Mouse (Mus musculus) stomach, embryonic 14.5 days (tissue): ENCODE measurements around the gene Gosr2. TPM values are rescaled to one million over a fixed set of nuclear protein-coding genes. Genes with fewer than 3 reads are reported as not detected.
"Not testable (repeated sequence)": the region's sequence is repeated elsewhere in the genome, so short reads cannot be mapped to it uniquely, and the experiment has no call there.

Experiments
- ATAC-seq: fragments of 200-750 bp; cut with Nextera tagmentation; 2 replicates; pipeline ENCODE4 v1.8.0; 2017; ENCODE audit warnings: low read depth, moderate TSS enrichment; ENCODE audit not compliant: insufficient number of reproducible peaks, insufficient read depth, low FRiP score
- H3K27ac ChIP-seq: fragments of 300-500 bp; sonication (generic); 2 replicates; pipeline ENCODE4 v1.5.1; 2014; ENCODE audit warnings: mild to moderate bottlenecking, low read length, moderate library complexity, mixed read lengths
- H3K27me3 ChIP-seq: fragments of 300-500 bp; sonication (generic); 2 replicates; pipeline ENCODE4 v1.6.1; 2014; ENCODE audit warnings: low read length, control low read depth, mixed read lengths; ENCODE audit not compliant: control insufficient read depth, insufficient read depth
- H3K36me3 ChIP-seq: fragments of 300-500 bp; sonication (generic); 2 replicates; pipeline ENCODE4 v1.6.1; 2014; ENCODE audit warnings: mild to moderate bottlenecking, control low read depth, low read length, moderate library complexity, mixed read lengths; ENCODE audit not compliant: control insufficient read depth, insufficient read depth
- H3K4me1 ChIP-seq: fragments of 300-500 bp; sonication (generic); 2 replicates; pipeline ENCODE4 v1.6.1; 2014; ENCODE audit warnings: low read length, control low read depth, mixed read lengths; ENCODE audit not compliant: control insufficient read depth, insufficient read depth
- H3K4me2 ChIP-seq: fragments of 300-500 bp; sonication (generic); replicated peaks from 2 replicates; pipeline ENCODE4 v1.6.1; 2014; ENCODE audit warnings: low read depth, low read length, control low read depth
- H3K4me3 ChIP-seq: fragments of 300-500 bp; sonication (generic); 2 replicates; pipeline ENCODE4 v1.5.1; 2014; ENCODE audit warnings: low read depth, low read length, control low read depth
- H3K9ac ChIP-seq: fragments of 300-500 bp; sonication (generic); replicated peaks from 2 replicates; pipeline ENCODE4 v1.6.1; 2014; ENCODE audit warnings: low read depth, mild to moderate bottlenecking, control low read depth, low read length, moderate library complexity, mixed read lengths
- H3K9me3 ChIP-seq: fragments of 300-500 bp; sonication (generic); 2 replicates; pipeline ENCODE4 v1.6.1; 2016; ENCODE audit warnings: low read depth, low read length, control low read depth; ENCODE audit not compliant: control insufficient read depth
- whole genome bisulfite sequencing: fragments of 180-500 bp; shearing (Covaris S2); extraction: QIAGEN DNeasy Blood & Tissue Kit; methylation state at CpG from one replicate; pipeline ENCODE4 v1.1.7; 2014; 5-methylcytosine and 5-hydroxymethylcytosine counted together
- polyA plus RNA-seq: library from polyadenylated mRNA; unstranded; fragments of >200 nt; fragmentation: Nextera tagmentation; extraction: Ambion mirVana; gene quantifications from 2 replicates; pipeline ENCODE4 v1.2.1, GENCODE M21; 2014

Gene Gosr2
- polyA plus RNA-seq, 1 experiment from 2014 or later, result 69.4 TPM

DNA sequence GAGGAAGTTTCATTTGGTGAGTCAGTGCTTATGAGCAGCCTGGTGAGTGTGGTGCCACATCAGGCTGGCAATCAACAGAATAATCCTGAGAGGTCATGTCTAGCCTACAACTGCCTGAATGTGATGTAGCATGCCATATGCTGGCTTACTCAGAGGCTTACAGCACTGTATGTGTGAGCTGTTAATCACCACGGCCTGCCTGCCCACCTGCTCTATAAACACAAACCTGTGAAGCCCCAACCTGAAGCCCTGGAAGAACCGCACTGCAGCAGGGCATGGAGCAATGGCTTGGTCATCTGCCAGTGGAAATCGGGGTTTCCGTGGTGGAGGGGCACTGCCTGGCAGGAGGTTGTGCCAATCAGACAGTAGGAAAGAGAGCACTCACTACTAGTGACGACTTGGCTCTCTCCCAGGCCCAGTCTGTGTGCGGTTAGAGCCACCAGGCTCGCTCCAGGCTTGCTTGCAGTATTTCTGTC is 12.4 kb downstream of the Gosr2 start:
- Histone ChIP-seq H3K4me1 (no peaks in the 10 kb centered on the region), H3K4me3 (no peak overlapping the region), H3K36me3 (peaks cover 55% of the 10 kb centered on the region), H3K4me2 (no peak overlapping the region), H3K27ac (no peak overlapping the region), H3K27me3 (no peaks in the 10 kb centered on the region), H3K9me3 (no peaks in the 10 kb centered on the region), H3K9ac (no peak overlapping the region)
- no peak for ATAC-seq
- 86% methylated on average over 7 of the region's 7 CpGs for WGBS

DNA sequence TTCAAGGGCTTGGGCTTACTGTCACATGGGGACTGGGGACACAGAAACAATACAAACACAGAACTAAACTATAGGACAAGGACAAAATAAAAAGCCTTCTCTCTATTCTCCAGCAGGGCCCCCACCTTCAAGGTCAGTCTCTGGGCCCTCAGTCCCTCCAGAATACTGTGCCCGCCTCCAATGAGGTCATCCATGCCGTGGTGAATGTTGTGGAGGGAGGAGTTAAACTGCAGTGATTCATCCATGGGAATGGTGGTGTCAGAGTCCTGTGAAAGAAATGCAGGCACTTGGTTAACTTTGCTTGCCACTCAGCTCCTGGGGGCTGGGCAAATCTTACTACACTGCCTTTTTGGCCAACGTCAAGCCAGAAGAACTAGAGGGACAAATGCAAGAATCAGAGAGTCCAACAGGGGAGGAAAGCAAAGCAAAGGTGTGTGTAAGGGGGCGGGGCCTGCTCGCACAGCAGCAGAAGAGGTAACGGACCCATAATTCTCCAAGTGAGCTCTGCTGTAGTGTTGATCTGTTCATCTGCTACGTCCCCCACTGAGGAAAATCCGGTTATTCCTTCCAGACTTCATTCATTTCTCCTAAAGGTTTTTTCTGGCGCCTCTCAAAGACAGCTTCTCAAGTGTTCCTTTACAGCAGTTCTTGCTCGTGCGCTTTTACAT is 13.9 kb downstream of the Gosr2 start:
- H3K9ac ChIP-seq, result no peak overlapping the region
- ATAC-seq, result no peak
- H3K4me3 ChIP-seq, result no peak overlapping the region
- H3K27ac ChIP-seq, result no peak overlapping the region
- H3K27me3 ChIP-seq, result no peaks in the 10 kb centered on the region
- H3K4me2 ChIP-seq, result no peak overlapping the region
- no peaks in the 10 kb centered on the region for H3K9me3 ChIP-seq
- WGBS, result 83% methylated on average over 11 of the region's 11 CpGs
- H3K4me1 ChIP-seq, result no peaks in the 10 kb centered on the region
- peaks cover 66% of the 10 kb centered on the region for H3K36me3 ChIP-seq

DNA sequence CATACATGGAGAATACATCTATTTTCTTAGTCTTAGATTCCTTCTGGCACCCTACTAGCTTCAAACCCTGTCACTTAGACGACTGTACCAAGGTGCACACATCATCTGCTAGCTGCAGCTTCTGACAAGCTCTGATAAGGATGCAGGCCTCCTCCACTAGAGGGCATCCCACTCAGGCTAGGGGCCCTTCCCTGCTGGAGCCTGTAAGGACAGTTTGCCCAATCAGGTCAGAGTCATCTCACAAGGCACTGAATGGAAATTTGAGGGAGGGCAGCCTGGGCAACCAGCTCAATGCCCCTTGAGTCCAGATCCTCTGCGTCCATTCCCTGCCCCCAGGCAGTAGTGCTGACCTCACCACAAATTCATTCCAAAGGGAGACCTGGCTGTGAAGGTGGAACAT is 20.7 kb downstream of the Gosr2 start:
- H3K9ac ChIP-seq, H3K4me2 ChIP-seq, H3K27me3 ChIP-seq, H3K4me1 ChIP-seq, H3K4me3 ChIP-seq, ATAC-seq, H3K9me3 ChIP-seq, H3K27ac ChIP-seq: not testable (repeated sequence)
- WGBS, result 40% methylated on average over 2 of the region's 2 CpGs
- H3K36me3 ChIP-seq, result peaks cover 22% of the 10 kb centered on the region; the same call in 1 of the 2 replicates

DNA sequence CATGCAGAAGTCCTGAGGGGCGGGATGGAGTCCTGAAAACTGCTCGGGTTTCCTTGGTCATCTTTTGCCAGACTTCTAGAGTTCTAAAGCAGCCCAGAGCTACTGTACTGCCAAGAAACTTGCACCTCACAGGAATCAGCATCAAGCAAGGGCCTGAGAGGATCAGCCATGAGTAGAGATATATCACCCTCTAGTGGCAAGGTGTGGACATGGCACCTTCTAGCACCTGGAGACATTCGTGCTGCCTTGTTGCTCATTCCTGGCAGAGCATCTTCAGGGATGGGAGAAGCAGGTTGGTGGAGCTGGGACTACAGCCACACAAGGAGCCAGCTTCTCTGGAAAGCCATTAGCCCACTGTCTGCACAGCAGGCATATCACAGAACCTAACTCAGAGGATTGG is 22.1 kb downstream of the Gosr2 start:
- no peaks in the 10 kb centered on the region for H3K27me3 ChIP-seq
- H3K27ac ChIP-seq, result no peak overlapping the region
- peaks cover 22% of the 10 kb centered on the region; the same call in 1 of the 2 replicates for H3K36me3 ChIP-seq
- H3K4me2 ChIP-seq, result no peak overlapping the region
- no peak overlapping the region for H3K4me3 ChIP-seq
- ATAC-seq, result no peak
- no peaks in the 10 kb centered on the region for H3K9me3 ChIP-seq
- no peak overlapping the region for H3K9ac ChIP-seq
- WGBS, result 43% methylated on average over 3 of the region's 3 CpGs
- no peaks in the 10 kb centered on the region for H3K4me1 ChIP-seq

DNA sequence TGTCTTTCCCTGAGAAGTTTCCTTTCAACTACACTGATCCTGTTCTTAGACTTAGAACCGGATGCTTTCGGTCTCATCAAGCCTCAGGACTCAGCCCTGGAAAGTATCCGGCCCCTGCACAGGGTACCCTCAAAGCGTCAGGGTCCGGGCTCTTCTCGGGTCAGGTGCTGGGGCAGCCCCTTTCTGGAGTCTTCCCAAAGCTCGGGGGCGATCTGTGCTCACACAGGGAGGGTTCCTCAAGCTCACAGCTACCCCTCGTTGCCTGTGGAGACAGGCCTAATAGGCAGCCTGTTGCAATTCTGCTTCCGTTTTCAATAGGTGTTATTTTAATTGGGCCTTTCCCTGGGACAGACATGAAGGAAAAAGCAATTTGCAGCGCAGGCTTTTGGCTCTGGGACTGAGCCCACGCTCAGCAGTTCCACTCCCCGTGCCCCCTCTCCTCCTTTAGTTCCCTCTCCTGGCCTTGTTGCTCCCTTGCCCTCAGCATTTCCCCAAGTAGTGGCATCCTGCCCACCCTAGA is 30.7 kb downstream of the Gosr2 start:
- no peak overlapping the region for H3K4me2 ChIP-seq
- no peak overlapping the region for H3K27ac ChIP-seq
- no peaks in the 10 kb centered on the region for H3K9me3 ChIP-seq
- no peaks in the 10 kb centered on the region for H3K36me3 ChIP-seq
- no peak overlapping the region for H3K4me3 ChIP-seq
- no peaks in the 10 kb centered on the region for H3K27me3 ChIP-seq
- H3K4me1 ChIP-seq, result no peaks in the 10 kb centered on the region
- WGBS, result 71% methylated on average over 13 of the region's 13 CpGs
- no peak for ATAC-seq
- no peak overlapping the region for H3K9ac ChIP-seq

DNA sequence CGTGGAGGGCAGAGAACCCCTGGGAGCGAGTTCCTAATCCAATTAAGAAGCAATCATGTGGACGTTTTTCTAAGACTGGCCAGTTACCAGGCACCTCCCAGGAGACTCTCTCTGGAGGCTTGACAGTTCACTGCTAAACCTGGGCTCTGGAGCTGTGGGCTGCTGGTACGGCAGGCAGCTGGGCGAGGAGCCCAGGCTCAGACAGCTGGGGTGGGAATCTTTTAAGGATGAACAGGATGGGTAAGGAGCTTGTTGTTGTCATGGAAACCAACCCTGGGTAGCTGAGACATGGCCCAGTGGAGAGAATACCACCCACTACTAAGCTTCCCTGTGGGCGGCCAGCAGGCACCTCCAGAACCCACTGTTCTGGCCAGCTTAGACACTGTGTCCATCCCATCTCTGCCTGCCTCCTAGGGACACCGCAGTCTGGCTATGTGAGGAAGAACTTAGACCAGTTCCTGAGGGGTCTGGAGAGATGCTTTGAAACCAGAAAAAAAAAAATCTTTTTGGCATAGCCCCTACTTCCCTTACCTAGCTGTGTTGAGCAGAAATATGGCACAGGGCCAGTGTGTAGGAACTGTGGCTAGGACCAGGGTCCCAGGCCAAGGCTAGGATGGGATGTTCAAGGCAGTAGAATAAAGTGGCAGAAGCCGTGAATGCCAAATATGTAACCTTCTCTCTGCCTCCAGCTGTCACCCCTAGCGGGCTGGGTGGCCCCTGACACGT is 31.4 kb downstream of the Gosr2 start:
- Histone ChIP-seq H3K4me3 (no peak overlapping the region), H3K27ac (no peak overlapping the region), H3K36me3 (no peaks in the 10 kb centered on the region), H3K4me1 (no peaks in the 10 kb centered on the region), H3K9me3 (no peaks in the 10 kb centered on the region), H3K9ac (no peak overlapping the region), H3K27me3 (no peaks in the 10 kb centered on the region), H3K4me2 (no peak overlapping the region)
- 36% methylated on average over 10 of the region's 10 CpGs for WGBS
- ATAC-seq, result no peak

DNA sequence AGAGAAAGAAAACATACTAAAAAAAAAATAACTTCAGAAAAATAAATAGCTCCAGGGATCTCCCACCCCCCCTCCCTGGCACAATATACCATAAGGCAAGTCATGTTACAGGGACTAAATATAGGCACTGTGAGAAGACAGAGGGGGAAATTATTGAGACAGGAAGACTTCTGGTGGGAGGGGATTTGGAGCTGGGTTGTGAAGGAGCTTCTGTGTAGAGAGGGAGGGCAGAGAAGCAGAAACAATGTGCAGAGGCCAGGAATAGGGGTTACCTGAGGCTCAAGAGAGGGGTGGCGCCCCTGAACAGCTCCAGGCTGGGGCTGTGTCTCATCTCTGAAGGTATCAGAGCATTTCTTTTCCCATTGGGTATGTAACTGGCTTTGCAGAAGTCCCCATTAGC is 32.0 kb downstream of the Gosr2 start:
- no peak for ATAC-seq
- no peak overlapping the region for H3K9ac ChIP-seq
- H3K9me3 ChIP-seq, result no peaks in the 10 kb centered on the region
- no peaks in the 10 kb centered on the region for H3K27me3 ChIP-seq
- no peak overlapping the region for H3K4me3 ChIP-seq
- H3K36me3 ChIP-seq, result no peaks in the 10 kb centered on the region
- H3K4me1 ChIP-seq, result no peaks in the 10 kb centered on the region
- no peak overlapping the region for H3K27ac ChIP-seq
- 79% methylated on average over 1 of the region's 1 CpGs for WGBS
- no peak overlapping the region for H3K4me2 ChIP-seq

DNA sequence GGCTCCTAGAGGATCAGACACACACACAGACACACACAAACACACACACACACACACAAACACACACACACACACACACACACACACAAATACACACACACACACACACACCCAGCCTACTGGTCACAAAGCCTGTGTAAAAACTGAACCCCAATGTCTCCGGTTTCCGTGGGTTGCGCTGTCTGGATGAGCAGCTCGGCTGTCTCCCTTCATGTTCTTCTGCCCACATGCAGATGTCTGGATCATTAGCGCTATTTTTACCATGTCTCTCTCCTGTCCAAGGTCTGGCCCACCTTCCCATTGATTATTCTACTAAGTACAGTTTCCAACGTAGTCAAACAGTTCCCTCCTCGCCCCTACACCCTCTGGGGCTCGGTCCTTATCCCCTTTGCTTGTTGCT is 34.6 kb downstream of the Gosr2 start:
- Histone ChIP-seq H3K27me3 (no peaks in the 10 kb centered on the region), H3K4me3 (no peak overlapping the region), H3K4me1 (no peaks in the 10 kb centered on the region), H3K4me2 (no peak overlapping the region), H3K36me3 (no peaks in the 10 kb centered on the region), H3K9ac (no peak overlapping the region), H3K9me3 (no peaks in the 10 kb centered on the region), H3K27ac (no peak overlapping the region)
- WGBS, result 82% methylated on average over 8 of the region's 8 CpGs
- no peak for ATAC-seq
